Mouse (Mus musculus) CH12.LX (cell line): Measurements from ENCODE around the gene Nphp4.

ENCODE experiments used
- HCFC1 ChIP-seq: IDR thresholded peaks from 2 replicates; pipeline ENCODE4 v1.6.1; 2012; ENCODE audit warnings: low read depth, mild to moderate bottlenecking, inconsistent platforms, low read length, improper control_type of control experiment
- IRF4 ChIP-seq: IDR thresholded peaks from 2 replicates; pipeline ENCODE4 v1.6.1; 2014; ENCODE audit warnings: low read depth, mild to moderate bottlenecking, inconsistent platforms, low read length, improper control_type of control experiment
- POLR2A ChIP-seq: IDR thresholded peaks from 2 replicates; pipeline ENCODE4 v1.6.1; 2011; ENCODE audit warnings: low read depth, mild to moderate bottlenecking, improper control_type of control experiment, low read length

DNA sequence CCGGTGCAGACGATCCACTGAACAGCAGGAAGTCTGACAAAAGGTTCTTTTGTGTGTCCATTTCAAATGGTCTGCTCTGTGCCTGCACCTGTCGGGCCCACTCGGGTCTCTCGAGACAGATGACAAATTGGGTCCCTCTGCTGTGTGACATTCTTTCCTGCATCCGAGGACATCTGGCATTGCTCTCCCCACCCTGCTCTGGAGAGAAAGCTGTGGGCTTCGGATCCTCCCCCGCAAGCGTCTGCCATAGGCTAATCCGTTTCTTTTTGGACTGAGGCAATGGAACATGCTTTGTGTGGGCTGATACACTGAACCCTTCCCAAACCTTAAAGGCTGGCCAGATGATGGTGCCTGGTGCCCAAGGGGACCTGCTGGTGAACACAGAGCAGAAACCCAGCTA, 23.4 kb upstream of the Nphp4 start:
- TF ChIP-seq POLR2A (no peak), IRF4 (no peak), HCFC1 (no peak)
